Mouse (Mus musculus) forebrain, embryonic 14.5 days (tissue): ENCODE results near the gene Spi1. TPM values are rescaled to one million over a fixed set of nuclear protein-coding genes. Genes with fewer than 3 reads are reported as not detected.

ENCODE experiments used
- ATAC-seq: fragments of 200-750 bp; cut with Nextera tagmentation; 2 replicates; pipeline ENCODE4 v1.8.0; 2017; ENCODE audit warnings: mild to moderate bottlenecking, moderate library complexity
- DNase-seq: peaks from one replicate; pipeline ENCODE4 v3.0.0-alpha.2; 2015; ENCODE audit warnings: low spot score
- H3K27ac ChIP-seq: fragments of 300-500 bp; sonication (generic); 2 replicates; pipeline ENCODE4 v1.5.1; 2014; ENCODE audit warnings: low read depth, mild to moderate bottlenecking, control low read depth, low read length, moderate library complexity
- H3K27me3 ChIP-seq: fragments of 300-500 bp; sonication (generic); replicated peaks from 2 replicates; pipeline ENCODE4 v1.6.1; 2014; ENCODE audit warnings: low read length, control low read depth, mixed read lengths; ENCODE audit not compliant: control insufficient read depth, insufficient read depth
- H3K36me3 ChIP-seq: fragments of 300-500 bp; sonication (generic); 2 replicates; pipeline ENCODE4 v1.6.1; 2014; ENCODE audit warnings: low read length, control low read depth; ENCODE audit not compliant: control insufficient read depth, insufficient read depth
- H3K4me1 ChIP-seq: fragments of 300-500 bp; sonication (generic); 2 replicates; pipeline ENCODE4 v1.6.1; 2014; ENCODE audit warnings: antibody characterized with exemption, low read length, control low read depth; ENCODE audit not compliant: control insufficient read depth, insufficient read depth
- H3K4me2 ChIP-seq: fragments of 300-500 bp; sonication (generic); 2 replicates; pipeline ENCODE4 v1.6.1; 2014; ENCODE audit warnings: mild to moderate bottlenecking, control low read depth, low read length
- H3K4me3 ChIP-seq: fragments of 300-500 bp; sonication (generic); 2 replicates; pipeline ENCODE4 v1.5.1; 2014; ENCODE audit warnings: low read depth, low read length, control low read depth
- H3K9ac ChIP-seq: fragments of 300-500 bp; sonication (generic); 2 replicates; pipeline ENCODE4 v1.6.1; 2014; ENCODE audit warnings: mild to moderate bottlenecking, low read length, control low read depth, moderate library complexity
- H3K9me3 ChIP-seq: fragments of 300-500 bp; sonication (generic); replicated peaks from 2 replicates; pipeline ENCODE4 v1.6.1; 2016; ENCODE audit warnings: low read length, control low read depth, mixed read lengths; ENCODE audit not compliant: control insufficient read depth
- WGBS: fragments of 180-500 bp; shearing (Covaris S2); extraction: QIAGEN DNeasy Blood & Tissue Kit; methylation state at CpG from one replicate; pipeline ENCODE4 v1.1.7; 2014; 5-methylcytosine and 5-hydroxymethylcytosine counted together
- polyA plus RNA-seq: library from polyadenylated mRNA; unstranded; fragments of >200 nt; fragmentation: Nextera tagmentation; extraction: Ambion mirVana; gene quantifications from 2 replicates; pipeline ENCODE4 v1.2.1, GENCODE M21; 2014

Gene Spi1
- polyA plus RNA-seq, 1 experiment from 2014 or later: 2.9 TPM

GRCm38 (mm10) chr2:91071059-91071458 is 11.1 kb upstream of the Spi1 start:
- 0 out of 2 replicates have a peak, but pooled peaks cover 6% of the 10 kb centered on the region for H3K36me3 ChIP-seq
- ATAC-seq (0 out of 2 replicates have a peak, but pooled peaks have one; percentile 2), DNase-seq (no peak)
- H3K9ac ChIP-seq: peak overlapping the region; percentile 83
- H3K4me2 ChIP-seq: peak overlapping the region; percentile 83
- peaks cover 13% of the 10 kb centered on the region for H3K4me1 ChIP-seq
- peak overlapping the region; percentile 68 for H3K4me3 ChIP-seq
- no peaks in the 10 kb centered on the region for H3K9me3 ChIP-seq
- no peaks in the 10 kb centered on the region for H3K27me3 ChIP-seq
- 89% methylated on average over 10 of the region's 10 CpGs for WGBS
- peak overlapping the region; percentile 74 for H3K27ac ChIP-seq

GRCm38 (mm10) chr2:91072092-91072491 is 10.1 kb upstream of the Spi1 start:
- H3K4me2 ChIP-seq: no peak overlapping the region
- H3K4me3 ChIP-seq: no peak overlapping the region
- H3K27me3 ChIP-seq: no peaks in the 10 kb centered on the region
- H3K9ac ChIP-seq: no peak overlapping the region
- peaks cover 13% of the 10 kb centered on the region for H3K4me1 ChIP-seq
- ATAC-seq: no peak
- 54% methylated on average over 1 of the region's 1 CpGs for WGBS
- H3K36me3 ChIP-seq: no peaks in the 10 kb centered on the region
- no peaks in the 10 kb centered on the region for H3K9me3 ChIP-seq
- H3K27ac ChIP-seq: no peak overlapping the region
- DNase-seq: no peak

- no peaks in the 10 kb centered on the region for H3K27me3 ChIP-seq
- no peaks in the 10 kb centered on the region for H3K9me3 ChIP-seq
- H3K9ac ChIP-seq: peak overlapping the region; percentile 71; the same call in 1 of the 2 replicates
- peak overlapping the region; percentile 81 for H3K4me2 ChIP-seq
- 12% methylated on average over 12 of the region's 12 CpGs for WGBS
- H3K4me3 ChIP-seq: peak overlapping the region; percentile 41
- DNase-seq (no peak), ATAC-seq (peak; percentile 38)
- H3K36me3 ChIP-seq: no peaks in the 10 kb centered on the region
- H3K4me1 ChIP-seq: 0 out of 2 replicates have a peak, but pooled peaks cover 3% of the 10 kb centered on the region
- H3K27ac ChIP-seq: no peak overlapping the region
Measured at GRCm38 (mm10) chr2:91077957-91078313, 4.3 kb upstream of the Spi1 start.

- ATAC-seq: peak; percentile 73
- Histone ChIP-seq H3K4me2 (peak overlapping the region; percentile 81), H3K4me1 (0 out of 2 replicates have a peak, but pooled peaks cover 3% of the 10 kb centered on the region)
Measured at GRCm38 (mm10) chr2:91078314-91079025, 3.7 kb upstream of the Spi1 start.

GRCm38 (mm10) chr2:91079026-91079384 is 3.2 kb upstream of the Spi1 start:
- WGBS: 36% methylated on average over 5 of the region's 5 CpGs
- ATAC-seq (peak; percentile 5; the same call in 1 of the 2 replicates), DNase-seq (no peak)
- H3K4me1 ChIP-seq: 0 out of 2 replicates have a peak, but pooled peaks cover 3% of the 10 kb centered on the region
- H3K4me3 ChIP-seq: peak overlapping the region; percentile 41
- H3K9me3 ChIP-seq: no peaks in the 10 kb centered on the region
- H3K9ac ChIP-seq: peak overlapping the region; percentile 71
- H3K27ac ChIP-seq: no peak overlapping the region
- H3K4me2 ChIP-seq: peak overlapping the region; percentile 81
- no peaks in the 10 kb centered on the region for H3K36me3 ChIP-seq
- H3K27me3 ChIP-seq: no peaks in the 10 kb centered on the region

More at GRCm38 (mm10) chr2:91078314-91079025, 3.7 kb upstream of the Spi1 start:
- Histone ChIP-seq H3K36me3 (no peaks in the 10 kb centered on the region), H3K27me3 (no peaks in the 10 kb centered on the region), H3K9me3 (no peaks in the 10 kb centered on the region), H3K27ac (no peak overlapping the region), H3K9ac (peak overlapping the region; percentile 71), H3K4me3 (peak overlapping the region; percentile 41)
- under 1% methylated on average over 33 of the region's 36 CpGs for WGBS
- peak; percentile 28 for DNase-seq

- Histone ChIP-seq H3K9me3 (no peaks in the 10 kb centered on the region), H3K4me3 (no peak overlapping the region), H3K36me3 (no peaks in the 10 kb centered on the region), H3K27me3 (no peaks in the 10 kb centered on the region), H3K4me1 (0 out of 2 replicates have a peak, but pooled peaks cover 3% of the 10 kb centered on the region), H3K9ac (no peak overlapping the region), H3K27ac (no peak overlapping the region), H3K4me2 (no peak overlapping the region)
- WGBS: 80% methylated on average over 8 of the region's 8 CpGs
- no peak for DNase-seq
- ATAC-seq: no peak
Measured at GRCm38 (mm10) chr2:91080784-91081513, 1.2 kb upstream of the Spi1 start.

- H3K4me2 ChIP-seq: no peak overlapping the region
- H3K27ac ChIP-seq: no peak overlapping the region
- H3K4me1 ChIP-seq: 0 out of 2 replicates have a peak, but pooled peaks cover 3% of the 10 kb centered on the region
- H3K4me3 ChIP-seq: no peak overlapping the region
- no peaks in the 10 kb centered on the region for H3K9me3 ChIP-seq
- H3K27me3 ChIP-seq: no peaks in the 10 kb centered on the region
- ATAC-seq (no peak), DNase-seq (no peak)
- 77% methylated on average over 11 of the region's 11 CpGs for WGBS
- H3K36me3 ChIP-seq: no peaks in the 10 kb centered on the region
- H3K9ac ChIP-seq: no peak overlapping the region
Measured at GRCm38 (mm10) chr2:91082844-91083243, 654 bp downstream of the Spi1 start.

GRCm38 (mm10) chr2:91083366-91083940 is 1.3 kb downstream of the Spi1 start:
- H3K36me3 ChIP-seq: no peaks in the 10 kb centered on the region
- no peak overlapping the region for H3K9ac ChIP-seq
- no peak overlapping the region for H3K27ac ChIP-seq
- no peaks in the 10 kb centered on the region for H3K9me3 ChIP-seq
- 52% methylated on average over 1 of the region's 1 CpGs for WGBS
- H3K4me1 ChIP-seq: 0 out of 2 replicates have a peak, but pooled peaks cover 3% of the 10 kb centered on the region
- H3K27me3 ChIP-seq: no peaks in the 10 kb centered on the region
- no peak for ATAC-seq
- H3K4me2 ChIP-seq: no peak overlapping the region
- no peak for DNase-seq
- no peak overlapping the region for H3K4me3 ChIP-seq
